Mouse (Mus musculus): ENCODE results near the gene Arfgef2.

Arfgef2 gene

DNA sequence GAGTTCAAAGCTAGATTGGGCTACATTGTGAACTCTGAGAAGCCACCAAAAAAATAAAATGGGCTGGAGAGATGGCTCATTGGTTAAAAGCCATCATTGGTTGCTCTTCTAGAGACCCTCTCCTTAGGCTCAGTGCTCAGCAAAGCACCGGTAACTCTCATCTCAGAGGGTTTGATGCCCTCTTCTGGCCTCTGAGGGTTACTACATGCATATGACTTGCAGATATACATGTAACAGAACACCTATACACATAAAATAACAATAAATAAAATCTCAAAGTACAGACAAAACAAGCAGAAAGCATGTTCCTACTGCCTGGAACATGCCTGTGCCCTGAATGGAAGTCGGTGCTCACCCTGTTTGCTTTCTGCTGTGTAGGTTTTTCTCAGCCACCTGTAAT is 51.7 kb downstream of the Arfgef2 start:
- DNase-seq (ENCODE audit: low spot score in 2 of 2): no peak

DNA sequence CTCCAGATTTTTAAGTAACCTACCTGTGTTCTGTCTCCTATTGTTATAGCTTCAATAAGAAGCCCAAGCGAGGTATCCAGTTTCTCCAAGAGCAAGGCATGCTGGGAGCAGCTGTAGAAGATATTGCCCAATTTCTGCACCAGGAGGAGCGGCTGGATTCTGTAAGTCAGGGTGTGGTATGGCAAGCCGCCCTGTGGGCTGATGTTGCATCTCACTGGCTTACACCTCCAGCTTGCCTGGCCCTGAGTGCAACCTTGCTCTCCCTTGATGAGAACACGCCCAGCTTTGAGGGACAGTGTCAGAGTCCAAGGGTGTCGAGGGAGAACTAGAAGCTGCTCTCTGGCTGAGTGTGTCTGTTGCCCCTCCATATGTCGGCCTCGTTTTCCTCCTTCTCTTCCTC is 53.8 kb downstream of the Arfgef2 start:
- DNase-seq (ENCODE audit: low spot score in 2 of 2): no peak

- DNase-seq (ENCODE audit: low spot score in 2 of 2): no peak
Observed at GRCm38 (mm10) chr2:166862505-166862904, 57.1 kb downstream of the Arfgef2 start.

GRCm38 (mm10) chr2:166865476-166865875 is 60.1 kb downstream of the Arfgef2 start:
- no peak for DNase-seq (ENCODE audit: low spot score in 2 of 2)

GRCm38 (mm10) chr2:166870271-166870865 is 65.0 kb downstream of the Arfgef2 start:
- no peak for DNase-seq (ENCODE audit: low spot score in 2 of 2)

DNA sequence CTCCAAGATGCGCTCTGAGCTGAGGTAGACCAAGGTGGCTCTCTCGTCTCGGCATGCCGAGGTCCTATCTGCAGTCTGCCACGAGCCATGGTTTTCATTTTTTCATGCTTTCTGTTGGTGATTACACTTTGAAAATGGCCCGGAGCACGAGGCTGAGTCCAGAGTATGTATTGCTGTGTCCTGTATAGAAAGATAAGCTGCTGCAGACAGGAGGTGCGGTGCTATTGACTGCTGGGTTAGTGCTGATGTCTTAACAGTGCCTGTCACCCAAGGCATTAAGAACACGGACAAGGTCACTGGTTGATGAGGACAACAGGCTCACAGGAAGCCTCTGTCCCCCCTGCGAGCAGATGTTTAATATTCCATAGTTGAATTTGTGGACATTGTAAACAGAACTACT is 65.5 kb downstream of the Arfgef2 start:
- DNase-seq (ENCODE audit: low spot score in 2 of 2): no peak

DNA sequence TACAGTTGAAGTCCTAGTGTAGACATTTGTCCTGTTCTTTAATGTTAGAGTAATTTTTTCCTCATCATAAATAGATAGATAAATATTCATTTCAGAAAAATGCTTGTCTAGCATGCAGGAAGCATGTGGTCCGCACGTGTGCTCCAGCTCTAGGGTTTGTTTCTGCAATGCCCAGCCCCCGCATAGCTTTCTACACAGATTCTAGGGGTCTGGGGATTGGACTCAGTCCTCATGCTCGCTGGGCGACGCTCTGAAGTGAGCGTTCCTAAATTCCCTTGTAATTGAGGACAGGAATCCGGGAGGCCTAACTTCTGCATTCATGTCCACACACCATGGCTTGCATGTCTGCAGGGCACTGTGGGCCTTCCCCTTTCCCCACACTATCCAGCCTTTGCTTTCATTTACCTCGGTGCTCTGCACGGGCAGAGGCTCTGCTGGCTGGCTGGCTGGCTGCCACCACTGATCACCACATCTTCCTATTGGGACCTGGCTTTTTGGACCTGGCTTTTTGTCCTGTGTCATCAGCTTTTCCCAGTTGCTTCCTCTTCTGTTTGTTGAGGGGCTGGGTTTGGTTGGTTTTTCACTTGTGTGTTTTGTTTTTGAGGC is 69.4 kb downstream of the Arfgef2 start:
- no peak for DNase-seq (ENCODE audit: low spot score in 2 of 2)

DNA sequence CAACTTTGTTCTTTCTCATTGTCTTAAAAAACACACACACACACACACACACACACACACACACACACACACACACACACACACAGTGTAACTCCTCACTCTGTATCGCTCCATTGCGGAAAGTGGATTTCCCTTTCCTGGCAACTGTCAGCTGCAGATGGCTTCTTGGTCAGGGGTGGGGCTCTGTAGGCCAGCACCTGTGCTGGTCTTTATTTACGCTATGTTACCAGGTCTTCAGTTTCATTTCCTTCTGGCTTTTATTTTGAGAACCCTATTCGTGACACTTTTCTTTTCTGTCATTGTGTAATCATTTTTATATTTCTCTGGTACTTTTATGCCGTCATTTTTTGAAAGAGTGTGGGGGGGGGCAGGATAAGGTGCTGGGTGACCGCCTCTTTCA is 70.2 kb downstream of the Arfgef2 start:
- DNase-seq (ENCODE audit: low spot score in 2 of 2): peak in 1 of 2 experiments; percentile 33

- peak in 1 of 2 experiments; percentile 15 for DNase-seq (ENCODE audit: low spot score in 2 of 2)
Observed at GRCm38 (mm10) chr2:166876331-166876730, 70.9 kb downstream of the Arfgef2 start.

DNA sequence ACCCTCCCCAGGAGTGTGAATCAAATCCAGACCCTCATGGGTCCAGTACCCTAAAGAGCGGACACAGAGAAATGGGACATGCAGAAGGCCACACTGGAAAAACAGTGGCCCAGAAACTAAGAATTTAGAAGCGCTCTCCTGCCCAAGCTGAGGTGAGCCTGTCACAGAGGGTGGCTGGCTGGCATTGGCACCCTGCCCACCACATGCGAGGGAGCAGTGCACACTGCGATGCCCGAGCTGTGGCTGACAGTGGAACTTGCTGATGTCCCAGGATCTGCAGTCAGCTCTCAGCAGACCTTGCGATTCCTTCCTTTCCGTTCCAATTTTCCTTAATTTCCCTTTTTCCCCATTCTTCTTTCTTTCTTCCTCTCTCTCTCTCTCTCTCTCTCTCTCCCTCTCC is 79.7 kb downstream of the Arfgef2 start:
- DNase-seq (ENCODE audit: low spot score in 2 of 2): no peak

DNA sequence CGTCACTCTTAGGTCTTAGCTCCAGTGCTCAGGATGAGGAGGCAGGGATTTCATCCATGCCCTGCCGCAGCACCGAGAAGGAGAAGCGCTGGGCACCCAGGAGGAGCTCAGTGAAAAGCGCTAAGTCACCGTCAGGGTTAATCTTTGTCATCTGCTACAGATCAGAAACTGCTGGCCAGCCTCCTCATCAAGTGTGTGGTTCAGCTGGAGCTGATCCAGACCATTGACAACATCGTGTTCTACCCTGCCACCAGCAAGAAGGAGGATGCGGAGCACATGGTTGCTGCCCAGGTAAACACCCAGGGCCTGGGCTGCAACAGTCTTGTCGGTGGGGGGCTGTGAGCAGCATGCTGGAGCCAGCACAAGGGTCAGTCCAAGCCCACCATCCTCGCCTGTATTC is 80.2 kb downstream of the Arfgef2 start:
- DNase-seq (ENCODE audit: low spot score in 2 of 2): no peak

DNA sequence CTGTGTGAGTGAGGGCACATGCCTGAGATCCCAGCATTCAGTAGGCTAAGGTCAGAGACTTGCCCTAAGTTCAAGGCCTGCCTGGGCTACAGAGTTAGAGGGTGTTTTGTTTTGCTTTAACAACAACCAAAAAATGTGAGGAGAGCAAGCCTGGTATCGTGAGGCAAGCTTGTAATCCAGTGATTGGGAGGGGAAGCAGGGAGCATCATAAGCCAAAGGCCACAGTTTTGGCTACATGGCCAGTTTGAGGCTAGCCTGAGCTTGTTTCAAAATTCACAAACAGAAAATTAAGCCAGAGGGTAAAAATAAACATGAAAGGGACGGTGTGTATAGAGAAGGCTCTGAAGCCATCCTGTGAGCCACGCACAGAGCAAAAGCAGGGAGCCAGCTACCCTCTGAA is 80.8 kb downstream of the Arfgef2 start:
- no peak for DNase-seq (ENCODE audit: low spot score in 2 of 2)

DNA sequence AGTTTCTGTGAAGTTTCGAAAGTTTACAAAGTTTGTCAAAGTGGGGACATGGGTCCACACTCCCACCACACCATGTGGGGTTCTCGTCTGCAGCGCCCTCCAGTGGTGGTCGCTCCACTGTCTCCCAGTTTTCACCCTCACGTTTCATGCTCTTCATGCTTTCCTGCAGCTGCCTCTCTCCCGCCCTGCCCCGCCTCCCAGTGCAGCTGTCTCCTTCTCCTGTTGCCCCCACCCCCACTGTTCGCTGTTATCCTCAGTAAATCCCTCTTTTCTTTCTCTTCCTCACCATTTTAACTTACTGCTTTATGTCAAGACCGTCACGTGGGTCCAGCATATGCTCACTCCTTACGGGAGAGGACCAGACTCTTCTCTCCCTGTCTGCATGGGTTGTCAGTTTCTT is 82.4 kb downstream of the Arfgef2 start:
- no peak for DNase-seq (ENCODE audit: low spot score in 2 of 2)

- DNase-seq (ENCODE audit: low spot score in 2 of 2): no peak
Observed at GRCm38 (mm10) chr2:166891366-166891880, 86.0 kb downstream of the Arfgef2 start.

DNA sequence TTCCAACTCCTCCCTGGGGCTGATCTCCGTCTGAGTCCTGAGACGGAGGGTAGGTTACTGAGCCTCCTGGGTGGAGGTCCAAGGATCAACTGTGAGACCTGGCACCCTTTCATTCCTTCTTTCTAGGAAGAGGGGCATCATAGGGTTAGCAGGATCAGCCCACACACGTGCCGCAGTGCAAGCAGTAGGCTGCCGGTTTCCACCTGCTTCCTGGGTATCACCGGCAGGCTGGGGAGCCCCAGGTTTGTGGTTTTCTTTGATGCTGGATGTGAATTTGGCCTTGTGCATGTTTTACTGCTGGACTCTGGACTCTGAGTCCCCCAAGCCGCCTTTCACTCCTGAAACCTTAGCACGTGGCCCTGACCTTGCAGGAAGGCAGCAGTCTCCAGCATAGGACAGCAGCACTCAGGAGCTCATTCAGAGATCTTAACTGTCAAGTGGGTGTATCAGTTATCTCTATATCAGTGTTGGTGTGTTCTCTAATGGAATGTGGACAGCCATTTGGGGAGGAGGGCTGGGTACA is 86.8 kb downstream of the Arfgef2 start:
- no peak for DNase-seq (ENCODE audit: low spot score in 2 of 2)

DNA sequence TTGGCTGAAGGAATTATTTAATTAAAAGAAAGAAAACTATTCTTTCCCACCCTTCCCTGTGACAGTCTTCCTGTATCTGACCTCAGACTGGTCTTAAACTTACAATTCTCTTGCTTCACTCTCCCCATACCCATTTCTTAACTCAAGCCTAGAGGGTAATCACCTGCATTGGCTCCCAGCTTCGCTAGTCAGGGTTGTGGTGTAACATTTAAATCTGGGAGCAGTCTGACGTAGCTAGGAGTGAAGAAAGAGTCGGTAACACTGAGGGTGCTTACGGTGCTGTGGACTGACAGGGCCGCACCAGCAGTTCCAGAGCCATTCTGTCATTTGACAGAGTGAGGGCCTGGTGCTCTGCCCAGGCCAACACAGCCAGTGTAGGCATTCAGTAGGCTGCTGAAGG is 87.6 kb downstream of the Arfgef2 start:
- no peak for DNase-seq (ENCODE audit: low spot score in 2 of 2)

GRCm38 (mm10) chr2:166896368-166896767 is 91.0 kb downstream of the Arfgef2 start:
- DNase-seq (ENCODE audit: low spot score in 2 of 2): no peak

- no peak for DNase-seq (ENCODE audit: low spot score in 2 of 2)
Observed at GRCm38 (mm10) chr2:166896974-166897373, 91.6 kb downstream of the Arfgef2 start.

- no peak for DNase-seq (ENCODE audit: low spot score in 2 of 2)
Observed at GRCm38 (mm10) chr2:166899161-166899560, 93.8 kb downstream of the Arfgef2 start.

DNA sequence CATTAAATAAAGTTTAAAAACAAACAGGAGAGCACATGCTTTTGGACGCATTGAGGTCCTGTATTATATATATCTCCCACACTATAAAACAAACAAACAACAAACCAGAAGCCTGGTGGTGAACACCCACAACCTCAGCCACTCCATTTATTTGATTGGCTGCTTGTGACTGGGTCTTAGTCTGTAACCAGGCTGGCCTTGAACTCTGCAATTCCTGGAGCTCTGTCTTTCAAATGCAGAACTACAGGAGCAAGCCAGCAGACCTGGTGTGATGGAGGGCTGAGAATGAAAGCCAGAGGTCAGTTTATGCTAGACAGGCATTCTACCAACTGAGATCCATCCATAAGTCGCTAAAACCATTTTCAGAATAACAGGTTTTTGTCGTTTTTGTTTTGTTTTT is 94.4 kb downstream of the Arfgef2 start:
- no peak for DNase-seq (ENCODE audit: low spot score in 2 of 2)

- DNase-seq (ENCODE audit: low spot score in 2 of 2): peak in 1 of 2 experiments; percentile 25
Observed at GRCm38 (mm10) chr2:166900792-166901505, 95.6 kb downstream of the Arfgef2 start.

GRCm38 (mm10) chr2:166903719-166904282 is 98.4 kb downstream of the Arfgef2 start:
- no peak for DNase-seq (ENCODE audit: low spot score in 2 of 2)

Measured in natural killer cell, adult 2 months (primary cell).